Mouse (Mus musculus) gastrocnemius, postnatal 36 days (tissue): ENCODE measurements around the gene Pacrg. TPM values are rescaled to one million over a fixed set of nuclear protein-coding genes. Genes with fewer than 3 reads are reported as not detected.

ENCODE experiments used
- DNase-seq, 2 experiments: peaks; one replicate each; pipeline ENCODE4 v3.0.0; 2022
- intact Hi-C: fragments of 180-260 bp; cut with DNase I; formaldehyde crosslinking; loops from one replicate; pipeline ENCODE4 v1.15.1; 2025
- total RNA-seq, 2 experiments: library from RNA; stranded (reverse); gene quantifications; 2 replicates each; pipeline ENCODE4 v1.2.3; 2021

Gene Pacrg
- total RNA-seq, 2 experiments from 2014 or later: 1.6 to 2.0 TPM

DNA sequence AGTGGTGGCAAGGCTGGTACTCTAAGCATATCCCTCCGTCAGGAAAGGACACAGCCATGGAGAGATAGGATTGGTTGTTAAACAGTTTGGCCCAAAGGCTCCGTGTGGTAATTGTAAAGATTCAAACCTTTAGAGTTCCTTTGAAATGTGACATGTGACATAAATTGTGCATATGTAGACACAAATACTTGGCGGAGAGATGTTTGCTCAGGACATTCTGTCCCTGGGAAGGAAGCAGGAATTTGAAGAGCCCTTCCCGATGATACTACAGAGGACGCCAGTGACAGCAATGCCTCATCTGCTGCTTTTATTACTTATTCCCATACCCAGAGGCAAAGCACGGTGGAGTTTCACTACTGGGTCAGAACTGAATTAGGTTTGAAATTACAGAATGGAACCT is 374.6 kb downstream of the Pacrg start:
- intact Hi-C loops: no loop called here
- DNase-seq: no peak

GRCm38 (mm10) chr17:10464700-10465099 is 375.4 kb downstream of the Pacrg start:
- intact Hi-C loops: no loop called here
- no peak for DNase-seq

GRCm38 (mm10) chr17:10463626-10464025 is 376.5 kb downstream of the Pacrg start:
- intact Hi-C loops: no loop called here
- DNase-seq: no peak

DNA sequence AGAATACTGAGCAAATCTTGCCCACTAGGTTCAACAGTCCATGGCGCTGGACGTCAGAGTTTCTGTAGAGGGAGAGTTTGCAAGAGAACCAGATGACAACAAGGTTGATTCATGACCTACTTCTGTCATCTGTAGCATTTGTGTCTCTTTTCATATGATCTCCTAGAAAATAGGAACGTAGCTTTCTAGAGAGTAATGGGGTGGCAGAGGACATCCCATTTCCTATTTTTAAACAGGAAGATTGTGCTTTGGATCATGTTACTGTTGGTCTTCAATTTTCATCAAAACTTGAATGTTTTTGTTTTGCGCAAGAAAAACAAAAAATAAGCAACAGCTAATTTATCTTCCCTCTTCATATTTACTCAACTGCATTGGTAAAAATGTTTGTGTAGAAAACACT is 379.2 kb downstream of the Pacrg start:
- intact Hi-C loops: no loop called here
- no peak for DNase-seq

DNA sequence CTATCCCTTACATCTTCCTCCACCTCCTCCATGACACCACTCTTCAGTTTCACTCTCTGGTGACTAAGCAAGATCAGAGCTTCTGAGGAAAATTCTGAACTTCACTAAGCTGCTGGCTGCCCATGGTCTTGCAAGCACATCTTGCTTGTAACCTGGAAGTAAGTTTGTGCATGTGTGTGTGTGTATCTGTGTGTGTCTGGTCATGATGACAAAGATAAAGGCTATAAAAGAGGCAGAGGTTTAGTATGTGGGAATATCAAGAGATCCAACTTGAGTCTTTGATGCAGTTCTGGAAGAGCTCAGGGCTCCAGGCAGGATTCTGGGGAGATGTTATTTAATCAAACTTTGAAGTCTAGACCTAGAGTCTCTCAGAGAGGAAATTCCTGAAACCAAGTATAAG is 381.4 kb downstream of the Pacrg start:
- intact Hi-C loops: no loop called here
- DNase-seq: no peak

GRCm38 (mm10) chr17:10456409-10456808 is 383.7 kb downstream of the Pacrg start:
- intact Hi-C loops: loop anchor here (2.0 kb wide), 1 partner anchor 14 kb away; no protein-coding TSS in a partner anchor
- DNase-seq: no peak

DNA sequence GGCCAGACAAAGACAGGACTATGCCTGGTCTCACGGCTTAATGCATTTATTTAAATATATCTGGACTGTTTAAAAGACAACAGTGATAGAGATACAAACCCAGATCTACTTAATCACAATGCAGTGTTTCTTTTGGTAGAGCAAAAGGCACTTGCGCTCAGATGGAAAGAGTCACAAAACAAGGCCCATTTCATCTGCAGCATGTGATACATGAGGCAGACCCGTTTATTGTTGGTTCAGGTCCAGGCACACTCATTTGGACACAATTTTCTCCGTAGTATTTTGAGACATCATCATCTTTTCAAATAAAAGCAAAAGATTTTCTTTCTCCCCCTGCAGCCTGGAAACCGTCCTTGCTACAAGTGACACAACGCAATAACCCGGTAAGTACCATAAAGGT is 384.1 kb downstream of the Pacrg start:
- intact Hi-C loops: loop anchor here (2.0 kb wide), 1 partner anchor 15 kb away; no protein-coding TSS in a partner anchor
- DNase-seq: no peak

DNA sequence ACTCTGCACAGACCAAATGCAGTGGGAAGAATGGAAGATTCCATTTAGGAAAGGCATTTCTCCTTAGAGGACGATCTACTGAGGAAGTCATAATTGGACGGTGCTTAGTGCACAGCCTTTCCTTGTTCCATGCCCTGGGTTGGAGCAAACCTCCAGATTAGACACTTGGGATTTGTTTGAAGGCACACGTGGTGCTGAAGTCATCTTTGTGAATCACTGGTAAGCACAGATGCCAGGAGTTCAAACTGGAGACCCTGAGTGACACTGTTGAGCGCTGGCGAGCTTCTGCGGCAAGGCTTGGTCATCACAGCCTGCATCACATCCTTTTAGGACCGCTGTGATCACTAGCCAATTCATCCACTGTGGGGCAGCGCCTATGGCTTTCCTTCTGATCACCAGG is 385.7 kb downstream of the Pacrg start:
- intact Hi-C loops: no loop called here
- DNase-seq: no peak

GRCm38 (mm10) chr17:10452801-10453200 is 387.3 kb downstream of the Pacrg start:
- no peak for DNase-seq
- intact Hi-C loops: no loop called here

- intact Hi-C loops: loop anchor here (2.0 kb wide), 1 partner anchor 61 kb away; no protein-coding TSS in a partner anchor
- DNase-seq: no peak
Observed at GRCm38 (mm10) chr17:10451306-10452077, 388.6 kb downstream of the Pacrg start.

DNA sequence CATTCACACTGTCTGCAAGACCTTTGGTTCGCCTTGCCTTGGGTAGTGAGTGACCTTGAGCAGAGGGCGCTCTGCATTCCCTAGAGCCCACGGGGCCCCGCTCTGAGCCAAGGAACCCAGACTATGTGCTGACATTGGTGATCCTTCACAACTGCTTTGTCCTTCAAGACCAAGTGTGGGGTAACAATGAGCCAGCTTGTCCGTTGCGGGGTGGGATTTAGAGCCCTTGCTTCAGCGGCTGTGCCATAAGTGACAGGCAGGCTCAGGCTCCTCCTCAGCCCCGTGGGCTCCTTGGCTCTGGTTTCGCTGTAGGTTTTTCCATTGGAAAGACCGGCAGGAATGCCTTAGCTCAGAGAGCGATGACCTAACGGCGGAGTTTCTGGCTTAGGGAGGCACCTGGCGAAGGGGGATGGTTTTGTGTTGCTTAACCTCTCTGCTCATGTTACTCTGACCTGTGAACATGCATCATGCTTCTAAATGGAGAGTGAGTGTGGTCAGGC is 390.3 kb downstream of the Pacrg start:
- intact Hi-C loops: loop anchor here (2.0 kb wide), 1 partner anchor 59 kb away; no protein-coding TSS in a partner anchor
- DNase-seq: peak; percentile 40 to 46

DNA sequence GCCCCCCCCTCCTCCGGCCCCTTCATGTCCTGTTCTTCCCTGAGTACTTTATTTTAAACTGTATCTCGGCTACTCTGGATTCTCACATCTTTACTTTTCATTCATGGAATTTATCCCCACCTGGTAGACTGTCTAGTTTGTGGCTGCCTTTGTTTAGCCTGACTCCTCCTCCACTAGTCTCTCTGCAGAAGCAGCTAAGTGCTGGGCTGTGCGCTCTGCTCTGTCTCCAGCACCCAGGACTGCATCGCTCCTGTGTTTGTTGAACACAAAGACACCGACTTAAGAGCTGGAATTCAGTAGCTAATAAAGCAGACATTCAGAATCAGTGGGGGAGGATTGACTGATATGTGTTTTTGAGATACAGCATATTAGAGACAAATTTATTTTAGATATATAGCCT is 391.7 kb downstream of the Pacrg start:
- intact Hi-C loops: no loop called here
- no peak for DNase-seq

DNA sequence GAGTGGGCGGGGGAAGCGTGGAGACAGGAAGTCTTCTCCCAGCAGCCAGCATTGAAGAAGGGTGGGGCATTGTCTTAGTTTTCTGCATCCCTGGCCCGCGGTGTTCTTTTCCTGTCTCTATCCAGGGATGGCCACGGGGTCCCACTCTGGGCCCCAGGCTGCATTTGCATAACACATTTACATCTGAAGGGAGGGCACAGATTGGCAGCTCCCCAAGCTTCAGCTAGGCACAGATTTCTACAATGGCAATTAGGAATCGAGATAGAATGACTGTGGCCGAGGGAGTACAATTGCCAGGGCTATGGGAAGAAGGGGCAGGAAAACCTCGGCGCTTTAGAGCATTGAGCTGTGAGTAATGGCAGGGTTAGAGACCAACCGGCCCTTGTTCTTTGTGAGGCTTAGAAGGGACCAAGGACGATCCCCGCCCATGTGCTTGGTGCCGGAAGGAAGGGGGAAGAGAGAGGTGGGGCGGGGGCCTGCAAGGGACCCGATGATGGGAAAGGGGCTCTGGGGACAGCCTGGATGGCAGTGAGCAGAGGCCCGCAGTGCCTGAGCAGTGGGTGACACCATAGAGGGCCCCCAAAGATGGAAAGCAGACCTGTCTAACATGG is 398.5 kb downstream of the Pacrg start:
- DNase-seq: no peak
- intact Hi-C loops: no loop called here

GRCm38 (mm10) chr17:10440961-10441360 is 399.1 kb downstream of the Pacrg start:
- intact Hi-C loops: no loop called here
- no peak for DNase-seq

GRCm38 (mm10) chr17:10439815-10440214 is 400.3 kb downstream of the Pacrg start:
- no peak for DNase-seq
- intact Hi-C loops: no loop called here

DNA sequence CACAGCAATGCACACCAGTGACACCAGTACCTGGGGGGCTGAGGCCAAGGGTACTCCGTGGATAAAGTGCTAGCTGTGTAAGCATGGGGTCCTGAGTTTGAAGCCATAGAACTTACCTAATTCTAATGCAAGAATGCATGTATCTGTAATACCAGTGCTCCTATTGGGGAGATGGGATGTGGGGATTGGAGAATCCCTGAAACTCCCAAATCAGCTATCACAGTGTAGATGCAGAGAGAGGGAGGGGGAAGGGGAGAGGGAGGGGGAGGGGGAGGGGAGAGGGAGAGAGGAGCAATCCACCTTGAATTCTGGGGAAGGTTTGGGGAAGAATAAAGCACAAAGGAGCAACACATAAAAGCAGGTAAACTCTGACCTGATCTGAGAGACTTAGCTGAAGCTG is 405.2 kb downstream of the Pacrg start:
- intact Hi-C loops: no loop called here
- no peak for DNase-seq

DNA sequence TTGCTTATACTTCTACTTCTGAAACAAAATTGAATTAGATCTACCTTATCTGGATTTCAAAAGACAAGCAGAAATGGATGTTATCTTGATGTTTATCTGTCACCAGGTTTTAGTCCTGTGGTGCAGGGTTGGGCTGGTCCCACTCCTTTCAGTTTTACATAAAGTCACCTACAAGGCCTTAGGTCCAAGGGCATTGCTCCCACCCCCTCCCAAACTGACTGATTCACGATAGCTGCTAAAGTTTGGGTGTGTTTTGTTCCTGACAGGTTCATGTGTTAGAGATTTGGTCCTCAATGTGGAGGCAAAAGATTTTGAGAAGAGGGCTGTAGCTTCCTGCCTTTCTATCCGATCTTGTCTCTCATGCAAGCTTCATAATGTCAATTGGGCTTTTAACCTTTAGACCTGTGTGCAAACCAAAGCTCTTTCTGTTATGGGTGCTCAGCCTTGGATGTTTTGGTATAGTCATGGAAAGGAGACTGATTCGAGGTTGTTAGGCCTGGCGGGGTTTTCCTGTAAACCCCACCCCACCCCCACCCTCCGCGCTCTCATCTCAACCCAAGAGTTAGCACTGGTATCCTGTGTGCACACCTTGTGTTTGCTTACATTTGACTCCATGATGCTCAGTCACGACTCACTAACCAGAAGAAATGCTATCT is 407.5 kb downstream of the Pacrg start:
- DNase-seq: no peak
- intact Hi-C loops: no loop called here

DNA sequence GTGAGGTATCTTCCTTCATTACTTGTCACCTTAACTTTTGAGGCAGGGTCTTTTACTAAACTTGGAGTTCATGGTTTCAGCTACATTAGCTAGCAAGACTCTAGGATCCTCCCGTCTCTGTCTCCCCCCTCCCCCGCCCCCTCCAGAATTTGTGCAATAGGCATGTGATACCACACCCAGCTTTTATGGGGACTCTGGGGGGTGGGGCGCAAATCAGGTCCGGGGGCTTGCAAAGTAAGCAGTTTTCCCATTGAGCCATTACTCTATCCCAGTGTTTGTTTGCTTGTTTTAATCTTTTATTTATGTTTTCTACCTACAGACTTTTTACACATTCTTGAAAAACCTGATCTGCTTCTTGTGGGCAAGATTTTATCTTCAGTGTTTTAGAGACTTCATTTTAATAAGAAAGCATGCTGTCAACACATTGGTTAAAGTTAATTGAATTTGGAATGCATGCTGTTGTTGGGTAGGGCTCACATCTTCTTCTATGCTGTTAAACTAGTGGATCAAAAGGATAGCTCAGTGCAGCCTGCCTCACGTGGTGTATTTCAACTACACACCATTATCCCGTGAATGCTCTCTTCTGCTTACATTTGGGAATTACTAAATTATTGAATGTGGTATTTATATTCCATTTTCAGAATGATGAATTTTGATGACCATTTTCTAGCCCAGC is 408.1 kb downstream of the Pacrg start:
- intact Hi-C loops: no loop called here
- no peak for DNase-seq

DNA sequence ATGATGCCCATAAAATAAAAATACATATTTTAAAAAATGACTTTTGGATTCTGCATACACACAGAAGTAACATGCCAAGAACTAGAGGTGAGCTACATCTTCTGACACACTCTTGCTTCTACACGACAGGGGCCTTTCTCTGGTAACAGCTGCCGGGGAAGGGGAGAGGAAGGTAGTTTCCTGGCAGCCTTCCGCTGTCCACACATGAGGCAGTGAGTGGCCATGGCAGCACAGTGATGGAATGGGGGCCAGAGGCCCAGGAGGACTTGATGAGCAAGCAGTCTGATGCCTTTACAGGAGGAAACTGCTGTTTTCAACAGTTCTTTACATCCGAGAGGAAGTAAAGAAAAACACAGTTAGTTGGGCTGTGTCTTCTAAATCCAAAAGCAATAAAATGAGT is 409.3 kb downstream of the Pacrg start:
- intact Hi-C loops: no loop called here
- DNase-seq: no peak

GRCm38 (mm10) chr17:10429406-10429805 is 410.7 kb downstream of the Pacrg start:
- no peak for DNase-seq
- intact Hi-C loops: no loop called here

DNA sequence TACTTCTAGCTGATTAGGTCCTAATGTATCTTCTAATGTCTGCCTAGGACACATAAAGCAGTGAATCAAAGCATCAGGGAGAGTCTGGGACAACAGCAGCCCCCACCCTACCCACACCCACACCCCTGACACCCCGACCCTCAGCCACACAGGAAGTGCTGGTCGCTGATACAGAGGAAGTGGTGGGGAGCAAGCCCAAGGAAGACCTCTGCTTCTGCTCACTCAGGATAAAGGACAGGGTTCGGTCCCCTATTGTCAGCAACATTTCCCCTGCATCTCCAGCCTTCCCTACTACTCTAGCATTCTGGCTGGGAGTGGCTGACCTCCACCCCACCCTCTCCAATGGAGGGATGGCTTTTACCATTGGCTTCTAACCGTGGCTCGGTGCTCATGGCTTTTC is 414.8 kb downstream of the Pacrg start:
- no peak for DNase-seq
- intact Hi-C loops: no loop called here
